Mouse (Mus musculus): ENCODE measurements around the gene Zfyve19. TPM values are rescaled to one million over a fixed set of nuclear protein-coding genes. Genes with fewer than 3 reads are reported as not detected.
A peak's percentile ranks its signal among the peaks of the same experiment; 100 is the strongest.

Zfyve19 gene
- polyA plus RNA-seq, 1 experiment from 2014 or later = 75.7 TPM

- Histone ChIP-seq H3K4me1 (ENCODE audit: control insufficient read depth, insufficient read depth, low read depth, low read length) (peaks cover 5% of the 10 kb centered on the region), H3K36me3 (ENCODE audit: control insufficient read depth, insufficient read depth, low read length) (no peaks in the 10 kb centered on the region), H3K9ac (ENCODE audit: low read depth, low read length) (no peak overlapping the region), H3K27ac (ENCODE audit: low read depth, low read length) (no peak overlapping the region), H3K4me3 (ENCODE audit: low read length) (no peak overlapping the region), H3K4me2 (ENCODE audit: low read length) (no peak overlapping the region), H3K9me3 (ENCODE audit: control insufficient read depth, low read length) (no peaks in the 10 kb centered on the region), H3K27me3 (replicated peaks; ENCODE audit: control insufficient read depth, insufficient read depth, low read length) (no peaks in the 10 kb centered on the region)
- WGBS = 30% methylated on average over 2 of the region's 2 CpGs
- ATAC-seq = peak; percentile 40; the same call in 1 of the 2 replicates
Measured at GRCm38 (mm10) chr2:119261326-119261725, 52.9 kb downstream of the Zfyve19 start.

GRCm38 (mm10) chr2:119262978-119263377 lies 54.6 kb downstream of the Zfyve19 start:
- Histone ChIP-seq H3K4me1 (ENCODE audit: control insufficient read depth, insufficient read depth, low read depth, low read length) (peaks cover 5% of the 10 kb centered on the region), H3K27ac (ENCODE audit: low read depth, low read length) (no peak overlapping the region), H3K4me2 (ENCODE audit: low read length) (no peak overlapping the region; the same call in 1 of the 2 replicates), H3K9ac (ENCODE audit: low read depth, low read length) (no peak overlapping the region), H3K9me3 (ENCODE audit: control insufficient read depth, low read length) (no peaks in the 10 kb centered on the region), H3K36me3 (ENCODE audit: control insufficient read depth, insufficient read depth, low read length) (no peaks in the 10 kb centered on the region), H3K27me3 (replicated peaks; ENCODE audit: control insufficient read depth, insufficient read depth, low read length) (no peaks in the 10 kb centered on the region), H3K4me3 (ENCODE audit: low read length) (no peak overlapping the region)
- peak; percentile 69 for ATAC-seq
- WGBS = 36% methylated on average over 8 of the region's 8 CpGs

- Histone ChIP-seq H3K9me3 (ENCODE audit: control insufficient read depth, low read length) (no peaks in the 10 kb centered on the region), H3K4me3 (ENCODE audit: low read length) (no peak overlapping the region), H3K27ac (ENCODE audit: low read depth, low read length) (no peak overlapping the region), H3K9ac (ENCODE audit: low read depth, low read length) (no peak overlapping the region), H3K4me1 (ENCODE audit: control insufficient read depth, insufficient read depth, low read depth, low read length) (peaks cover 7% of the 10 kb centered on the region), H3K36me3 (ENCODE audit: control insufficient read depth, insufficient read depth, low read length) (no peaks in the 10 kb centered on the region), H3K27me3 (replicated peaks; ENCODE audit: control insufficient read depth, insufficient read depth, low read length) (no peaks in the 10 kb centered on the region), H3K4me2 (ENCODE audit: low read length) (no peak overlapping the region)
- ATAC-seq = no peak
- WGBS = 80% methylated on average over 5 of the region's 5 CpGs
Measured at GRCm38 (mm10) chr2:119263813-119264212, 55.4 kb downstream of the Zfyve19 start.

Other genes starting within 250 kb of the Zfyve19 start
- gene Ccdc32, start 179.2 kb upstream of the Zfyve19 start, polyA plus RNA-seq (2015; fragmentation: Nextera tagmentation; extraction: Ambion mirVana) = 41.7 and 44.1 TPM in 2 replicates
- 3.7 and 4.1 TPM in 2 replicates for gene Rpusd2, start 173.8 kb upstream of the Zfyve19 start, polyA plus RNA-seq (2015; fragmentation: Nextera tagmentation; extraction: Ambion mirVana)
- 8.3 and 9.7 TPM in 2 replicates for gene Knl1, start 161.5 kb upstream of the Zfyve19 start, polyA plus RNA-seq (2015; fragmentation: Nextera tagmentation; extraction: Ambion mirVana)
- gene Rad51, start 95.8 kb upstream of the Zfyve19 start, polyA plus RNA-seq (2015; fragmentation: Nextera tagmentation; extraction: Ambion mirVana) = 10.6 and 12.7 TPM in 2 replicates
- 49.3 and 50.1 TPM in 2 replicates for gene Rmdn3, start 51.6 kb upstream of the Zfyve19 start, polyA plus RNA-seq (2015; fragmentation: Nextera tagmentation; extraction: Ambion mirVana)
- 10.9 and 16.2 TPM in 2 replicates for gene Gchfr, start 40.8 kb upstream of the Zfyve19 start, polyA plus RNA-seq (2015; fragmentation: Nextera tagmentation; extraction: Ambion mirVana)
- gene Gm14137, start 34.1 kb upstream of the Zfyve19 start, polyA plus RNA-seq (2015; fragmentation: Nextera tagmentation; extraction: Ambion mirVana) = 0.86 TPM in 2 replicates
- gene Dnajc17, start 178 bp downstream of the Zfyve19 start, polyA plus RNA-seq (2015; fragmentation: Nextera tagmentation; extraction: Ambion mirVana) = 23.3 and 23.6 TPM in 2 replicates
- gene Ppp1r14d, start 21.3 kb downstream of the Zfyve19 start, polyA plus RNA-seq (2015; fragmentation: Nextera tagmentation; extraction: Ambion mirVana) = not detected in 2 replicates
- 0.71 and 0.79 TPM in 2 replicates for gene Spint1, start 28.7 kb downstream of the Zfyve19 start, polyA plus RNA-seq (2015; fragmentation: Nextera tagmentation; extraction: Ambion mirVana)
- gene Rhov, start 62.7 kb downstream of the Zfyve19 start, polyA plus RNA-seq (2015; fragmentation: Nextera tagmentation; extraction: Ambion mirVana) = 48.2 and 56.9 TPM in 2 replicates
- 28.2 and 30.4 TPM in 2 replicates for gene Vps18, start 80.1 kb downstream of the Zfyve19 start, polyA plus RNA-seq (2015; fragmentation: Nextera tagmentation; extraction: Ambion mirVana)
- 5.3 and 6.0 TPM in 2 replicates for gene Dll4, start 117.2 kb downstream of the Zfyve19 start, polyA plus RNA-seq (2015; fragmentation: Nextera tagmentation; extraction: Ambion mirVana)
- gene Chac1, start 142.6 kb downstream of the Zfyve19 start, polyA plus RNA-seq (2015; fragmentation: Nextera tagmentation; extraction: Ambion mirVana) = 12.3 and 14.9 TPM in 2 replicates